Mouse (Mus musculus): ENCODE data around the gene Exoc4.

- TF ChIP-seq CTCF (conservative IDR thresholded peaks at IDR 0.05; ENCODE audit: insufficient read depth, insufficient read length, low read depth, low read length) (no peak), POLR2A (IDR thresholded peaks at IDR 0.05; ENCODE audit: low read depth, low read length) (no peak)
These were observed 523.8 kb downstream of the Exoc4 start for GRCm38 (mm10) chr6:33772551-33773315.

All from kidney, adult 2 months (tissue).